Mouse (Mus musculus) olfactory bulb, adult 2 months (tissue): Measurements from ENCODE around the gene Nmur1. TPM values are rescaled to one million over a fixed set of nuclear protein-coding genes. Genes with fewer than 3 reads are reported as not detected.
A peak's percentile ranks its signal among the peaks of the same experiment; 100 is the strongest.

ENCODE experiments used
- H3K27ac ChIP-seq: fragments of 200-500 bp; 2 replicates; pipeline ENCODE4 v1.5.1; 2012; ENCODE audit warnings: low read depth, low read length; ENCODE audit not compliant: insufficient read depth
- H3K4me1 ChIP-seq: fragments of 200-500 bp; 2 replicates; pipeline ENCODE4 v1.6.1; 2012; ENCODE audit warnings: low read length; ENCODE audit not compliant: control insufficient read depth, insufficient read depth
- H3K4me3 ChIP-seq: fragments of 200-500 bp; 2 replicates; pipeline ENCODE4 v1.5.1; 2012; ENCODE audit warnings: mild to moderate bottlenecking, low read depth, low read length, moderate library complexity; ENCODE audit not compliant: insufficient read depth
- CTCF ChIP-seq: fragments of 200-500 bp; IDR thresholded peaks from 2 replicates; pipeline ENCODE4 v1.5.1; 2012; ENCODE audit warnings: low read depth, mild to moderate bottlenecking, low read length, moderate library complexity; ENCODE audit not compliant: insufficient read depth
- POLR2A ChIP-seq: fragments of 200-500 bp; IDR thresholded peaks from 2 replicates; pipeline ENCODE4 v1.6.1; 2012; ENCODE audit warnings: mild to moderate bottlenecking, low read depth, low read length, moderate library complexity; ENCODE audit not compliant: insufficient read depth
- WGBS: fragments of 180-500 bp; shearing (Covaris S2); methylation state at CpG from one replicate; pipeline ENCODE4 v1.1.7; 2018; 5-methylcytosine and 5-hydroxymethylcytosine counted together
- polyA plus RNA-seq: library from polyadenylated mRNA; stranded (reverse); fragments of >200 nt; gene quantifications from 2 replicates; pipeline ENCODE4 v1.2.4, GENCODE M21; 2012; ENCODE audit warnings: low replicate concordance; ENCODE audit not compliant: missing spikeins, insufficient read depth, insufficient read length

Gene Nmur1
- polyA plus RNA-seq, 1 experiment, result not detected

- Histone ChIP-seq H3K27ac (peak overlapping the region; percentile 100), H3K4me3 (peak overlapping the region; percentile 50), H3K4me1 (peaks cover 23% of the 10 kb centered on the region)
- peak; percentile 80 for TF ChIP-seq POLR2A
- TF ChIP-seq CTCF, result no peak
- WGBS, result 1% methylated on average over 45 of the region's 46 CpGs
Measured at GRCm38 (mm10) chr1:86434439-86435201, 8.6 kb upstream of the Nmur1 start.

GRCm38 (mm10) chr1:86434001-86434400 lies 8.0 kb upstream of the Nmur1 start:
- Histone ChIP-seq H3K4me1 (peaks cover 20% of the 10 kb centered on the region), H3K4me3 (peak overlapping the region; percentile 25), H3K27ac (peak overlapping the region; percentile 90)
- TF ChIP-seq CTCF (no peak), POLR2A (no peak)
- WGBS, result under 1% methylated on average over 12 of the region's 12 CpGs

- Histone ChIP-seq H3K27ac (no peak overlapping the region; the same call in 1 of the 2 replicates), H3K4me3 (no peak overlapping the region), H3K4me1 (peaks cover 17% of the 10 kb centered on the region)
- 84% methylated on average over 7 of the region's 7 CpGs for WGBS
- TF ChIP-seq POLR2A (no peak), CTCF (no peak)
Measured at GRCm38 (mm10) chr1:86433359-86433758, 7.3 kb upstream of the Nmur1 start.

- Histone ChIP-seq H3K4me3 (no peak overlapping the region), H3K4me1 (peaks cover 17% of the 10 kb centered on the region), H3K27ac (no peak overlapping the region)
- WGBS, result 82% methylated on average over 4 of the region's 4 CpGs
- TF ChIP-seq POLR2A (no peak), CTCF (no peak)
Measured at GRCm38 (mm10) chr1:86432778-86433177, 6.8 kb upstream of the Nmur1 start.

GRCm38 (mm10) chr1:86430056-86430455 lies 4.0 kb upstream of the Nmur1 start:
- Histone ChIP-seq H3K4me3 (no peak overlapping the region), H3K4me1 (peaks cover 10% of the 10 kb centered on the region), H3K27ac (no peak overlapping the region)
- 48% methylated on average over 2 of the region's 2 CpGs for WGBS
- TF ChIP-seq POLR2A, result no peak
- no peak for TF ChIP-seq CTCF

- H3K4me3 ChIP-seq, result no peak overlapping the region
- TF ChIP-seq POLR2A, result no peak
- TF ChIP-seq CTCF, result no peak
- WGBS, result 36% methylated on average over 11 of the region's 11 CpGs
- H3K4me1 ChIP-seq, result peaks cover 4% of the 10 kb centered on the region
- H3K27ac ChIP-seq, result no peak overlapping the region
Measured at GRCm38 (mm10) chr1:86424835-86425547, 1.0 kb downstream of the Nmur1 start.

- no peak overlapping the region for H3K27ac ChIP-seq
- TF ChIP-seq POLR2A (no peak), CTCF (no peak)
- no peak overlapping the region for H3K4me3 ChIP-seq
- H3K4me1 ChIP-seq, result peaks cover 4% of the 10 kb centered on the region
- WGBS, result 52% methylated on average over 1 of the region's 1 CpGs
Measured at GRCm38 (mm10) chr1:86424336-86424735, 1.7 kb downstream of the Nmur1 start.

- Histone ChIP-seq H3K27ac (no peak overlapping the region), H3K4me3 (no peak overlapping the region), H3K4me1 (peaks cover 4% of the 10 kb centered on the region)
- 73% methylated on average over 5 of the region's 5 CpGs for WGBS
- TF ChIP-seq POLR2A, result no peak
- no peak for TF ChIP-seq CTCF
Measured at GRCm38 (mm10) chr1:86423879-86424278, 2.1 kb downstream of the Nmur1 start.

GRCm38 (mm10) chr1:86421007-86421406 lies 5.0 kb downstream of the Nmur1 start:
- no peak overlapping the region for H3K27ac ChIP-seq
- H3K4me1 ChIP-seq, result peaks cover 4% of the 10 kb centered on the region
- H3K4me3 ChIP-seq, result no peak overlapping the region
- 47% methylated on average over 10 of the region's 10 CpGs for WGBS
- TF ChIP-seq POLR2A, result no peak
- no peak for TF ChIP-seq CTCF
